Mouse (Mus musculus) c-Kit-positive CD71-positive TER-119-positive erythroid progenitor cells, embryonic 14.5 days (primary cell): Measurements from ENCODE around the gene Ptgfrn.

ENCODE experiments used
- DNase-seq: peaks from one replicate; pipeline ENCODE4 v3.0.0-alpha.2; 2013; ENCODE audit warnings: low spot score

The Ptgfrn gene

DNA sequence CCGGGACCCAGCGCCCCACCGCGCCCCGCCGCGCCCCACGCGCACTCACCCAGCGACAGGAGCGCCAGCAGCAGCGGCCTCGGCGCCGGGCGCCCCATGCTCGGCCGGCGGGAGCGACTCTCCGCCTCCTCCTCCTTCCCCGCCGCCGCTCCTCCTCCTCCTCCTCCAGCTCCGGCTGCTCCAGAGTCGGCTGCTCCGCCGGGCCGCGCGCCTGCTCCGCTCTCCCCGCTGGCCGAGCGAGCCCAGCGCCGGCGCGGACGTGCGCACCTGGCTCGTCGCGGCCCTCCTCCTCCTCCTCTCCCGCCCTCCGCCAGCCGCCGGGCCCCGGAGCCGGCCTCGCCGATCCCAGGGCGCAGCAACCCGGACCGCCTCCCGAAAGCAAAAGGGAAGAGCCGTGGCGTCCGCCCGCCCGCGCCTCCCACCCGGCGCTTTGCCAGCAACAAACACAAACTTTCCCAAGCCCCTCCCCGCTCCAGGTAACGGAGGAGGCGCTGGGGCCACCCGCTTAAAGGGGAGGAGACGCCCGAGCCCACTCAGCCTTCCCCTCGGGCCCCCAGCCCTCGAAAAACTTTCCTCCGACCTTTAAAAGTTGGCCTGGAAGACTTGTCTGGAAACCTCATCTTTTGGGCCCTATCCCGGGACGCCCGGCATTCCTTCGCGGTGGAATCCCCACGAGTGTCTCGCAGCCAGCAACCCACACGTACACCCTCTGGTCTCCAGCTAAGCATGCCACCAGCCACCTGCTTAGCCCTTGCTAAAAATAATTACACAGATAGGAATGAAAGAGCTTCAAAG is at the start of gene Ptgfrn:
Ptgfrn (minus strand) TSS at position 236 of the 795 bp plus-strand sequence.
- DNase-seq = no peak

DNA sequence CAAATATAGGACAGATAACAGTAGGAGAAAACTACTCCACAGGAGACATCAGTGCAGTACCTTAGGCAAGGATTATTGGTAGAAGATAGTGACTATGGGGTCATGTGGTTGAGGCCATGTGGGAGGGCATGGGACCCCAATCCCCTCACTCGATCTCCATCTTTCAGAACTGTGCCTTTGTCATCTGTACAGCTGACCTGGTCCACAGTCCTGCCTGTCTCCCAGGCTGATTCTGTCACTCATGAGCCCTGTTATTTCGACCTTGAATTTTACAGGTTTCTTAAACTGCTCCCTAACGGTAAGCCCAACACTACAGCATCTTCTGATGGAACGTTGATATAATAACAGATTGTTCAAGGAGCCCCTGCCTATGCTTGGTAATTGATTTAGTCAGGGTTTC is 49.6 kb upstream of the Ptgfrn start:
- DNase-seq = no peak

DNA sequence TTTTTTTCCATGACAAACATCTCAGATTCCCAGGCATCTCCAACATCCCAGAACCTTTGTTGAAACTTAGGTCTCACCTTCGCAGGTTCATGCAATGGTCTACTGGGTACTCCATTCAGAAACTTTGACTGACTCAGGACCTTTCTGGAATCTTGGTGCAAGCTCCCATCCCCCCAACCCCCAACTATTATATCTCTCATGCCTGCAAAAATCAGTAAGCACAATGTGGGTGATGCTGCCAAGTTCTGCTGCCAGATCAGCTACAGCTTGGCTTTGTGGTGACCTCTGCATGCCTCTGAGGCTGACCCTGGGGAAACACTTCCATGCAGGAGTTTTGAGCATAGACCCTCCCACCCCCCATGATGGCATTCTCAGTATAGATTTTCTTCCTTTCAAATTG is 44.0 kb upstream of the Ptgfrn start:
- DNase-seq = no peak

DNA sequence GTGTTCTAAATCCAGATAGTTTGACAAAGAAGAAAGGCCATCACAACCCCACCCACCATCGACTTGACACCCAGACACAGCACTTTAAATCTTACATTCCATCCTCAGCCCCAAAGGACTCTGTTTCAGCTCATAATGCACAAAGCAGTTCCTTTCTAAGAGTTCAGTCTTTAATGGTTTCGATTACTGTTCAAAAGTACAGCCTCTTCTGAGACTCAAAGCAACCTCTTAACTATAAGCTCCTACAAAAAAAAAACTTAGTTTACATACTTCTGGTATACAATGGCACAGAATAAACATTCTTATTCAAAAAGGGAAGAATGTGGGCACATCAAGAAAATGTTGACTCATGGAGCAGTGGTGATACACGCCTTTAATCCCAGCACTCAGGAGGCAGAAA is 43.3 kb upstream of the Ptgfrn start:
- no peak for DNase-seq

DNA sequence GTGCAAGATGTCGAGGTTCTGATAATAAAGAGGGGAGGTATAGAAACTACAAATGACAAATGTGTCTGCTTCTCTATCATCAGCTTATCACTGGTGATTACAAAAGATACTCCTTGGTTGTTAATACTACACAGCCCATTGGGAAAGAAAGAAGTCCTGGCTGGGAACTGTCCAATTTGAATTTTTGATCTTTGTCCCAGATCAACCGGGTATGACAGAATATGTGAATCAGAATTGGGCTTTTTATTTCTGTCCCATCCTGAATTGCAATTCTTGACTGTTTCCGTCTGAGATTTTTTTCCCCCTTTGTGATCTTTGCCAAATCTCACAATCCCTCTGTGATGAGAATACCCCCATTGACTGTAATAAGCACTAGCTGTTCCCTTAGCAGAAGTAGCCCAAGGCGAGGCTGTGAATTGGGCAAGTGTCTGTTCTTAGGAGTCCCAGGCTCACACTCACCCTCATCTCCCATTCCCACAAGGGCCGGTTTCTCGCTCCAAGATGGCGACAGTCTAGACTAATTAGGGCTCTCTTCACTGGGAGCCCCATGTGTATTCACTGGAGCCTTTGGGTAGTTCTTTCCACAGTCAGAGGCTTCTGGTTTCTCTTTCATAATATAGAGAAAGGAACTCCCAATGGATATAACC is 36.2 kb upstream of the Ptgfrn start:
- DNase-seq = no peak

DNA sequence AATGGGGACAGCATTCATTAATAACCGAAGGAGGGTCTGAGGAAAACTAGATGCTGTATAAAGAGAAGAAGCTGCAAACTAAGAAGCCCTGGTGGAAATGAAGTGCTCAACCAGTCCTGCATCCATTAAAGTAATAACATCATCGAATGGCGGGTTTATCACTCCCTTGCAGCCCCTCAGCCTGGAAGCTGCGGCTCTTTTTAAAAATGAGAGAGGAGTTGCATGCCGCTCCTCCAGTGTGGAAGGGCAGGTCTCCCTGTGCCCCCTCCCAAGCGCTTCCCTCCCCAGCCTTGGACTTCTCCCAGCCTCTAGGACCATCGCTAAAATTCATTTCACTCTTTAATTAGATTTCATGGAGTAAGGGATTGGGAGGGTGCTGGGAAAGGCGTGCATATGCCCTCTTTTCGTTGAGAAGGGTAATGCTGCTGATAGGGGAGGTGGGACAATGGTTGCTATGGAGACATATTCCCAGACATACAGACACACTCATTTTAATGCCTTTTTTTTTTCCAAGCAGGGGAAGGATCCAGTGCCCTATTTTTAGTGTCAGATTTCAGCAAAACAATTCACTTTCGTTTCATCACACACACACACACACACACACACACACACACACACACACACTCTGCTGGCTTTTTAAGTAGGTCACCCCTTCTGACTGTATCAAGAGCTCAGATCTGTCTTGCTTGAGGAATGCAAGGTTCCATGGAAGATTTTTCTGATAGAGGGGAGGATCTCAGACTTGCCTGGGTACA is 35.4 kb upstream of the Ptgfrn start:
- no peak for DNase-seq

DNA sequence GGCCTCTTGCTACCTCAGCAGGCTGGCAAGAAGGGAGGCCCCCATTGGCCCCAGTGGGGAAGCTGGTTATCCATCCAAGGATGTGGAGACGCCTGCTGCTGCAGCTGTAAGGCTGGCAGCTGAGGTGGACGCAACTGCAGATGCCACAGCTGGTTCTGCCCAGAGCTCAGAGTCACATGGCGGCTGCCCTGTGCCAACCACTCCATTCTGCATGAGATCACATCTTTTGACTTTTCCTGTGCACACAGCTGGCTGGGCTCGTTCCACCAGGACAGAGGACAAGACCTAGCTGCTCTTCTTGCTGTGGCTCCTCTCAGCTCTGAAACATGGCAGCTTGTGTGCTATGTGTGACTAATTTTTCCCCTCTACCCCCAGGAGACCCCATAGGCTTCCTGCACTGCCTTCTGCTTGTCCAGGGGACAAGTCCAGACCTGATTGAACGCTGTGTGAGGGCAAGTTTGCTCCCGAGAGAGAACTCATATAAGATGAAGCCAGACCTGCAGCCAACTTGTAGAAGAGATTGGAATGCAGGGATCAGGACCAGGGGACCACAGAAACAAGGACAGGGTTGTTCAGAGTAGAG is 34.4 kb upstream of the Ptgfrn start:
- no peak for DNase-seq

DNA sequence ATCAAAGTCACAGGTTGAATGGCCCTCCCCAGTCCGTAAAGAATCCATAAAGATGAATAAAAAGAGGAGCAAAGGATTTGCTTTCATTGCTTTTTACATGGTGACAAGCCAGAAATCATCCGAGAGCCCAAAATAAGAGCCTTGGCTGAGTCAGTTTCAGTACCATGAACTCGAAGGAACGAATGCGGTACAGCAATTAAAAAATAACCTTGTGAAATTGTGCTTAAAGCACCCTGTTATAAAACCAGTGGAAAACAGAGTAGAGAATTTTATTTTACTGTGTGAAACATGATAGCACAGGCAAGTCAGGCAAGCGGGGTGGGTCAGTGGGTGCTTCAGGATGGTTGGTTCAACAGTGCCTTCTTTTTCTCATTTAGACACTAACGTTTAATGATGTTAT is 33.4 kb upstream of the Ptgfrn start:
- DNase-seq = no peak

DNA sequence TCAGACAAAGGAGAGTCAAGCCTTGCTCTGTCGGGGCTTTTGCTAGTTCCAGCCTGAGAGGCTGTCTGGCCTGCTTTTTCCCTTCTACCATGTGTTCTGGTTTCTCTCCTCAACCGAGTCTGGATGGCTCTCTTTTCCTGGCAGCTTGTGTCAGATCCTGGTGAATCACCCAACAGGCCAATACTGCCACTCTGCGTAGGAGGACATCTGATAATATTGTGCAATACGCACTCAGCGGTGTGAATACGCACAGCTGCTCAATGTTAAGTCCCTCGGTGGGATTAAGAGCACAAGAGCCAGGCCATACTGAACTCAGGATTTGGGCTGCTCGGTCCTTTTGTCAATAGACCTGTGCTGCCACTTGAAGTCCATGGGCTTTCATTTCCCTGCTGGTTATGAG is 31.8 kb upstream of the Ptgfrn start:
- DNase-seq = no peak

DNA sequence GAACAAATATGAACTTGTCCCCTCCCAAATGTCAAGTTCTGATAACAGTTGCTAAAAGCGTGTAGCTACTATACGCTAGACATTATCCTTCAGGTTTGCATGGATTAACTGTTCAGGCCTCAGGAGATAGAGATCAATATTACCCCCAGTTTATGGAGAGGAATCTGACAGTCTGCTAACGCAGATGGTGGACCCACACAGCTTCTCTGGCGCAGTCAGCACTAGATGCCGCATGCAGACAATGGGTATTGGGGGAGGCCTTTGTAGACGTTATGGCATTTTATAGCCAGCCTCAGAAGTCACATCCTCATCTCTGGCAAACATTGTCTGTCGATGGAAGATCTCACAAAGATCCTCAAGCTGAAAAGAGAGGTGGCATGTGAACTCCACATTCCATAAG is 29.9 kb upstream of the Ptgfrn start:
- DNase-seq = no peak

DNA sequence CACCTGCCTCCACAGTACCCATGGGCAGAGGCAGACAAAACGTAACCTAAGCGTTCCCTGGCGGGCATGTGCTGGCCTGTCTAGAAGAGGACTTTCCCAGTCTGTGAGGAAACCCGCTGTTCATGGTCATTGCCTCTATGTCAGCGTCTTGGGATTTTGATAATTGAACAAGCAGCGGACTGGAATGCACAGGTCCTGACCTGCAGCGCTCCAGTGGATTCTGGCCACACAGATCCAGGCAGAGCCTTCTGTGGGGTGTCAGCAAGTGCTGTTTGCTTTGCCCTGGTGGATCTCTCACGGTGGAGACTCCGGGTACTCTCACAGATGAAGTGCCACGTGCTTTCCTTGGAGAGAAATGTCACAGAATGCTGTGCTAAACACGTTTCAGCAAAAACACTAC is 26.4 kb upstream of the Ptgfrn start:
- DNase-seq = no peak

DNA sequence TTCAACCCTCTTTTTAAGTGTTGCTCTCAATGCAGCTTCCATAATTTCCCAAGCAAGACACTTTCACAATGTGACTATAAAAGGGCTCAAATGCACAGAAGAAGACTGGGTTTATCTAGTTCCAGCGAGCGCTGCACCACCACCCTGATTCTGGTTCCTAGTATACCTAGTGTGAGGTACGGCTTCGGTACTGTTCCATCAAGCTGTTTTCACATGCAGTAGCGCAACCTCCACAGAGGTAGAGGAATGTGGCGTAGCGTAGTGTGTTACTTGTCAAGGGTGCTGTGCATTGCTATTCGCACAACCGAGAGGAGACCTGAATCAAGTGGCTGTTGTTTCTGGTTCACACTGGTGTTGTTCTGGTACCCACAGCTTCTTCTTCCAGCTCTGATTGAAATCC is 24.8 kb upstream of the Ptgfrn start:
- no peak for DNase-seq

DNA sequence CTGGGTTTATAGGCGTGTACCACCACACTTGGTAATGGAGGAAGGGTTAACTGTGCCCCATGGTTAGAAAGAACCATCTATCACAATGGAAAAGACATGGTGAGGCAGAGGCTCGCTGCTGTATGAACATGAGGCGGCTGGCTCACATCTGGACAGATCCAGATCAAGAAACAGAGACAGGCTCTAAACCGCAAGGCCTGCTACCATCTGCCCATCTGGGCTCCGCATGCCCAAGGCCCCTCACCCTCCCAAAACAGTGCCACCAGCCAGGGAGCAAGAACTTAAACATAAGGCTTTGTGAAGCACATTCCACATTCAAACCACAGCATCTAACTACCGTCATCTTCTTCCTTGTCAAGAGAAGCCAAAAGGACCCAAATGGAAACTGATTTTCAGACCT is 22.9 kb upstream of the Ptgfrn start:
- no peak for DNase-seq

DNA sequence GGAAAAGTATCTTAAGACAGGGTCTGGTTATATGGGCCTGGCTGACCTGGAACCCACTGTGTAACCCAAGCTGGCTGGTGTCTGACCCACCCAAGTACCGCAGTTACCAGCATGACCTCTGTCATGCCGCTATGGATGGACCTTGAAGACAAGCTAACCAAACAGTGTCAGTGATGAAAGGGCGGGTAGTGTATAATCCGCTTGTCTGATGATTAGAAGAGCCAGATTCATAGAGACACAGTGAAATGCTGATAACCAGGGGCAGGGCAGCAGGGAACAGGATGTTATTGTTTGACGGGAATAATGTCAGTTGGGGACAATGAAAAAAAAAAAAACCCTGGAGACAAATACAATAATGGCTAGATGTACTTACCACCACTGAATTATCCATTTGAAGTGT is 21.7 kb upstream of the Ptgfrn start:
- no peak for DNase-seq

DNA sequence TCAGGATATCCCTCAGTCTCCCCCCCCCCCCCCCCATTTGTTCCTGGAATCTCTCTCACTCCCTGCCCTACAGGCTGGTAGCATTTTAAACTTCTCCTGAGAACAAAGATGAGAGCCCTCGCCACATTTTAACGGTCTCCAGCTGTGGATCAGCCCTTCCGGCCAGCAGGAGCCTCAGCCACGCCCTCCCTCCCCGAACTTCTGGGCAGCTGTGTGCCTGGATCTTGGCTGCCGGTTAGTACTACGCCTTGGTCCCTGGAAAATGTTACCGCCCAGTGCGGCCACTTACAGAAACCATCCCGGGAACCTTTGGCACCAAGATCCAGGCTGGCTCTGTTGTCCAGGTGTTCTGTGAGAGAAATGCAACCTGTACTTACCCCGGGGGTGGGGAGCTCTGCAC is 20.4 kb upstream of the Ptgfrn start:
- DNase-seq = no peak

DNA sequence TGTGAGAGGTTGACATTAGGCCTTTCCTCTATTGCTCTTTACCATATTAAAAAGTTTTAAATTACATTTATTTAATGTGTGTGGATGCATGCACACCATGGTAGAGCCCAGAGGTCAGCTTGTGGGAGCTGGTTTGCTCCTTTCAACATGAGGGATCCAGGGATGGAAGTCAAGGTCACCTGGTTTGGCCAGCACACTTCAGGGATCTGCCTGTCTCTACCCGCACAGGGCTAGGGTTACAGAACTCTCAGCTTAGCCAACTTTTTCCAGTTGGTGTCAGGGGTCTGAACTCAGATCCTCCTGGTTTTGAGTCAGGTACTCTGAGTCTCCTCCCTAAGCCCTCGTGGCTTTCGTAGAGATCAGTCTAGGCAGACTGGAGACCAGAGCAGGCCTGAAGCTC is 19.5 kb upstream of the Ptgfrn start:
- no peak for DNase-seq

DNA sequence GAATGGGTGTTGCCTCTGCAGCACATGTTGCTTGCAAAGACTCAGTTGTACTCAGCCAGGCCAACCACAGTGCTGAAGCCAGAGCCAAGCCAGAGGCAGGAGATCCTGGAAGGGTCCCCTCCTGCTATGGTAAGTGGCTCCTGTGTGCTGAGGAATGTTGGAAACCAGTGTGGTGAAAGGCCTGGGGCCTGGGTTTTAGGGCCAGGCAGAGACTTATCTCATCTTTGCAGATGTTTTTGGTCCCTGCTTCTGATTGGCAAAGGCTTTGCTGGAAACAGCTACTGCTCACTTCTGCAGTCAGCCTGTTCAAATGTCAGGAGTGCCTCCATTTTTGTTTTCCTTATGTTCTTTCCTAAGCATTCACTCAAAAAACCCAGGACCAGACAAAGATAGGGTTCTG is 19.0 kb upstream of the Ptgfrn start:
- DNase-seq = peak; percentile 6

DNA sequence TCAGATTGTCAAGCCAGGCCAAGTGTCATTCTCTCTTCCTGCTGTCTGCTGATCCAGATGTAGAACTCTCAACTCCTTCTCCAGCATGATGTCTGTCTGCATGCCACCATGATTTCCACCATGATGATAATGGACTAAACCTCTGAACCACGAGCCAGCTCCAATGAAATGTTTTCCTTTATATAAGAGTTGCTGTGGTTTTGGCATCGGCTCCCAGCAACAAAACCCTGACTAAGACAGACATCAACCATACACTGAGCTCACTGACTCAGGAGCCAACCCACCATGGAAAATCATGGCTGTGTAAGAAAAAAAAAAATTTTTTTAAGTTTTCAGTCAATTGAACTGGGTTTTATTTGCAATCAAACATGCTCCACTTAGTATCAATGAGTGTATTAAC is 17.7 kb upstream of the Ptgfrn start:
- DNase-seq = no peak

DNA sequence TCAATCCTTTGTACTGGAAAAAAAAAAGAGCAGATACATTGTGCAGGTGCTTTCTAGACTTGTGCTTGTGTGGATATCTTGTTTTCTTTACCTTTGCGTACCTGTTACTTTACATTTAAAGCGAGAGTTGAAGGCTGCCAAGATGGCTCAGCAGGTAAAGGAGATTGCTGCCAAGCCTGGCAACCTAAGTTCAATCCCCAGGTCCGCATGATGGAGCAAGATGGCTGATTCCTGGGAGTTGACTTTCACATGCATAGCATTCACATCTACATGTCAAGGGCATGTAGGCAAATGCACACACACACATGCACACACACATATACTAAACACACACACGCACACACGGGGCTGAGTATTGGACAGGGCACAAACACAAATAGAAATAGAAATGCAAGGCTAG is 14.6 kb upstream of the Ptgfrn start:
- DNase-seq = no peak

DNA sequence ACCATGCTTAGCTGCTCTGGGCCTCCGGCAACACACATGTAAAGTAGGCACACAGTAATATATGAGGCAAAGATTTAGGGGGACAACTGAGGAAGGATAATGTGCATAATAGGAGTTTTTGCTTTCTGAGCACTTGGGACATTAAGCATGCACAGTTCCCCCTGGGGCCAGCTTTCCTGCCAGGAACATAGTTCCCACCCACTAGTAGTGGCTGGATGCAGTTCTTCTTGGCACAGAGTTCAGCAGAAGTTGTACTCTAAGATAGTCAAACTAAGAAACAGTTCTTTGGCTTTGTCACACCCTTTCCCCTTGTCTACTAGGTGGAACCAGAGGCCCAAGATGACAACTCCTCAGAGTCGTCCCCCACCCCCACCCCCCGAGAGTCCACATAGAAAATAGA is 12.4 kb upstream of the Ptgfrn start:
- DNase-seq = no peak

DNA sequence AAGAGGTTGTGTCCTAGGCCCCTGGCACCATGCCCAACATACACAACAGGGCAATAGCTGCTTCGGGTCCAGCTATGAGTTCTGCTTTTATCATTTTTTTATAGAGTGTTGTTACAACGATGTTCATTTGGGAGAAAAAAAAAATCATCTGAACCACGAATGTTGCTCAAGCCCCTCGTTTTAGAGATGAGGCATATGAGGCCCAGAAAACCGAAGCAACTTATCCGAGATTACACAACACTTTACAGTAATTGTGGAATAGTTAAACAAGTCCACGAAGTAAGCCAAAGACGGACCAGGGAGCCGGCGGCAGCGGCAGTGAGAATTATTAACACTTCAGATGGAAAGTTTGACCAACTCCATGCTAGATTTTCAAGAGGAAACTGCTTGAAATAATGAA is 7.7 kb upstream of the Ptgfrn start:
- DNase-seq = no peak

DNA sequence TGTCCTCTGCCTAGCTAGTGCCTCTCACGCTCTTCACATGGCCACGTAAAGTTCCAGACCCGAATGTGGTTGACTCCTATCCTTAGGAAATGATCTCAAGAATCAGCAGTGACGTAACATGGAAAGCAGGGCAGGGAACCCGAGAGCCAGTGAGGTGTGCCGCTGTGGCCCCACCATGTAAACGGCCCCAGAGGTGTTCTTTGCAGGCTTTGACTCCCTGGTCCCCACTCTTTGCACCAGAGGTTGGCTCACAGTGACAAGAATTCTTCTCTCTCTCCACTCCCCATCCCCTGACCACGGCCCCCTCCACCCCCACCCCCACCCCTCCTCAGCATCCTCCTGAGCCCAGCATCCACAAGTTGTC is 7.3 kb upstream of the Ptgfrn start:
- DNase-seq = no peak
